Mouse (Mus musculus) central nervous system, embryonic 18 days (tissue): ENCODE measurements around the gene Arv1. TPM values are rescaled to one million over a fixed set of nuclear protein-coding genes. Genes with fewer than 3 reads are reported as not detected.

Experiments
- polyA plus RNA-seq: library from polyadenylated mRNA; depleted of rRNA; stranded (reverse); fragments of >200 nt; gene quantifications from 2 replicates; pipeline ENCODE4 v1.2.3, GENCODE M21; 2012; rRNA removed

Gene Arv1
- polyA plus RNA-seq = 37.7 and 42.4 TPM in 2 replicates

DNA sequence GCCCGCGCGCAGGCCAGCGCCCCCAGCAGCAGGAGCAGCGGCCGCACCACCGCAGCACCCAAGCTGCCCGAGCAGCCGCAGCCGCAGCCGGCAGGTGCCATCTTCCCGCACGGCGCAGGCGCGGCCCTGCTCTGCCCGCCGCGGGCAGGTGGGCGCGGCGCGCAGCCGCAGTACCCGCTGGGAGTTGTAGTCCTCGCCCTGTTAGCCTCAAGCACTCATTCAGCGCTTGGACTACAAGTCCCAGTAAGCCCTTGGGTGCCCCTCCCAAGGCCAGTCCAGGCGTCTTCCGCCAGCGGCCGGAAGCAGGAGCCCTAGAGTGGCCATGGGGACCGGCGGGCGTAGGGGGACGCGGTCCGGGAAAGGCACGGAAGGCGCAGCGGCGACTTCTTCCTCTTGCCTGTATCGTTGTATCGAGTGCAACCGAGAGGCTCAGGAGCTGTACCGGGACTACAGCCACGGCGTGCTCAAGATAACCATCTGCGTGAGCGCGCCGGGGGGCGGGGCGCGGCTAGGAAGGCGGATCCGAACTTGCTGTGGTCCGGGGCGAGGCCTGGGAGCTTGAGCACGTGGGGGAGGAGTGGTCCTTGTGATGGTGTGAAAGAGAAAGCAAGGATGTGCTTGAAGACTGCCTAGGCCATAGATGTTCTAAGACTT lies at the start of gene Arv1, which contains the start of gene Ttc13:
Gene Arv1, plus strand, starts transcription at position 278 of the 654 bp plus-strand sequence.
Gene Ttc13, minus strand, starts transcription at position 122 of the 654 bp plus-strand sequence.

DNA sequence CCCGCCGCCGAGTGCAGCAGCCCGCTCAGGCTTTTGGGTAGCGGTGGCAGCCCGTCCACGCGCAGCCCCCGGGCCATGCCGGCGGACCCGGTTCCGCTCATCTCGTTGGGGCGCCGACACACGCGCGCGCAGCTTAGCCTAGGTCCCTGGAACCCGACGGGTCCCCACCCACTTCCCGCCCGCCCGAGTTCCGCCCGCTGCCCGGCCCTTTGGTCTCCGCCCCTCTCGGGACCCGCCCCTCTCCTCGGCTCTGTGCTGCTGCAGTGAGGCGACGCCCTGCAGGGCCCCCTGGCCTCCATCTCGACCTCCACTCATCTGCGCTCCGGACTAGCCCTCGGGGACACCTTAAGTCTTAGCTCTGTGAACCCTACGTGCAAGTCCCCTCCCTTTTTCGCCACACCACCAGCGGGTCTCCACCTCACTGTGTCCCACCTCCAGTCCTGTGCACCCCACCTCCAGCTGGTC lies 29.8 kb downstream of the Arv1 start, which contains the start of gene Fam89a:
Gene Fam89a, minus strand, starts transcription at position 124 of the 465 bp plus-strand sequence.

Other genes starting within 250 kb of the Arv1 start
- gene Cog2, start 201.4 kb upstream of the Arv1 start, polyA plus RNA-seq = 29.7 and 30.4 TPM in 2 replicates
- gene Agt, start 152.4 kb upstream of the Arv1 start, polyA plus RNA-seq = 8.6 and 12.7 TPM in 2 replicates
- gene Capn9, start 146.0 kb upstream of the Arv1 start, polyA plus RNA-seq = 0.03 and 0.05 TPM in 2 replicates
- gene 2310022B05Rik, start 58.8 kb upstream of the Arv1 start, polyA plus RNA-seq = 73.5 and 80.2 TPM in 2 replicates
- gene Ttc13, start 156 bp upstream of the Arv1 start, polyA plus RNA-seq = 60.5 and 63.7 TPM in 2 replicates
- gene Fam89a, start 29.7 kb downstream of the Arv1 start, polyA plus RNA-seq = 0.49 and 0.72 TPM in 2 replicates
- gene Trim67, start 71.0 kb downstream of the Arv1 start, polyA plus RNA-seq = 67.8 and 91.8 TPM in 2 replicates
- 78.5 and 83.7 TPM in 2 replicates for gene Gnpat, start 140.9 kb downstream of the Arv1 start, polyA plus RNA-seq
- 19.9 and 20.9 TPM in 2 replicates for gene 2810004N23Rik, start 141.0 kb downstream of the Arv1 start, polyA plus RNA-seq
- 15.1 and 15.3 TPM in 2 replicates for gene Exoc8, start 175.6 kb downstream of the Arv1 start, polyA plus RNA-seq
- gene Sprtn, start 175.7 kb downstream of the Arv1 start, polyA plus RNA-seq = 18.0 and 19.5 TPM in 2 replicates
- gene Egln1, start 227.2 kb downstream of the Arv1 start, polyA plus RNA-seq = 56.6 and 56.8 TPM in 2 replicates